Mouse (Mus musculus) urinary bladder, postnatal 25 days (tissue): ENCODE data around the gene 4632433K11Rik.

Experiments
- DNase-seq: peaks from one replicate; pipeline ENCODE4 v3.0.0; 2022; ENCODE audit warnings: low spot score

The 4632433K11Rik gene

GRCm38 (mm10) chr7:5020000-5020681, 13.8 kb upstream of the 4632433K11Rik start, which contains the start of the genes Zfp865 and Ccdc106:
Zfp865 (plus strand) TSS chr7:5020376.
Ccdc106 (plus strand) TSS chr7:5020553.
- peak; percentile 94 for DNase-seq

DNA sequence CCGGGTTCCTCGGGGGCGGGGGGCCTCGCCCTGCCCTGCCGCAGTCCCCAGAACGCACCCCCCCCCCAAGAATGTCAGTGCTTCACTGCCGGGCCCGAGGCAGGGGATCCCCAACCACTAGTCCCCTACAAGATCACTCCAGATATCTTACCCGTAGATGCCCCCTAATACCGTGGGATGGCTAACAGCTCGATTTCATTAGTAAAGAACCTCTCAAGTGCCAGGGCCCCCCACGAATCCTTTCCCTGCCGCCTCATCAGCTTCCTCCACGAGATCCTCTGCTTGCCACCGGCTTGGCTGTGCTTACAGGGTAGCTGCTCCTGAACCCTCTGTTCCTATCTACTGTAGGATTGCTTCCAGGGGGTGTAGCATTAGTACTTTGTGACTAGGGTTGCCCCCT, 13.2 kb upstream of the 4632433K11Rik start:
- DNase-seq = peak; percentile 31

GRCm38 (mm10) chr7:5021197-5021596, 12.7 kb upstream of the 4632433K11Rik start:
- no peak for DNase-seq

DNA sequence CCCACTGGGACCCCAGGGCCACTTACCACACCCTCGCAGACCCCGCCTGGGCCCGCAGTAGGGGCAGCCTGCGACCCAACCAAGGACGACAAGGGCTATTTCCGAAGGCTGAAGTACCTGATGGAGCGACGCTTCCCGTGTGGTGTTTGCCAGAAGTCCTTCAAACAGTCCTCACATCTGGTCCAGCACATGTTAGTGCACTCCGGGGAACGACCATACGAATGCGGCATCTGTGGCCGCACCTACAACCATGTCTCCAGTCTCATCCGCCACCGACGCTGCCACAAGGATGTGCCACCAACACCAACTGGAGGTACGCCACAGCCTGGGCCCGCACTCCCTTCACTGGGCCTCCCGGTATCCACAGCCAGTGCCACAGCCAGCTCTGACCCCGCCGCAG, 4.4 kb upstream of the 4632433K11Rik start:
- DNase-seq = no peak

DNA sequence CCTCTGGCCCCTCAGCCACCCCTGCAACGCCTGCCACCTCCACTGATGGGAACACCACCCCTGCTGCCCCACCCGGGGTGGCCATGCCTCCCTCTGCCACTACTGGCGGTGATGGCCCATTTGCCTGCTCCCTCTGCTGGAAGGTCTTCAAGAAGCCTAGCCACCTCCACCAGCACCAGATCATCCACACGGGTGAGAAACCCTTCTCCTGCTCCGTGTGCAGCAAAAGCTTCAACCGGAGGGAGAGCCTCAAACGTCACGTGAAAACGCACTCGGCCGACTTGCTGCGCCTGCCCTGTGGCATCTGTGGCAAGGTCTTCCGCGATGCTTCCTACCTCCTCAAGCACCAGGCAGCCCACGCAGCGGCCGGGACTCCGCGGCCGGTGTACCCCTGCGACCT, 4.0 kb upstream of the 4632433K11Rik start:
- DNase-seq = no peak

GRCm38 (mm10) chr7:5030554-5031275, 3.2 kb upstream of the 4632433K11Rik start:
- no peak for DNase-seq

- no peak for DNase-seq
Observed at GRCm38 (mm10) chr7:5031496-5031895, 2.4 kb upstream of the 4632433K11Rik start.

DNA sequence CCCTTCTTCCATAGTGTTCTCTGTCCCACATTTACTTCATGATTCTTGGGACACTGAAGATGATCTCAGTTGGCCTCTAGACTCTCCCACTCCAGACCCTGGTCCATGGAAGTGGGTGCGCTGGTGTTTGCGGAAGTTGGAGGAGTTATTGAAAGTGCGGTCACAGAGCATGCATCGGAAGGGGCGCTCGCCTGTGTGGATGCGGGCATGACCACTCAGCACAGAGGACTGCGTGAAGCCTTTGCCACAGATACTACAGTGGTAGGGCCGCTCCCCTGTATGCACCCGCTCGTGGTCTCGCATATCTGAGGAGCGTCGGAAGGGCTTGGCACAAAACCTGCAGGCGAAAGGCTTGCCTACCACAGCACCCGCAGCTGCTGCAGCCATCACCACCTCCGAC, 1.7 kb downstream of the 4632433K11Rik start:
- DNase-seq = no peak

- no peak for DNase-seq
Observed at GRCm38 (mm10) chr7:5036136-5036535, 2.2 kb downstream of the 4632433K11Rik start.

DNA sequence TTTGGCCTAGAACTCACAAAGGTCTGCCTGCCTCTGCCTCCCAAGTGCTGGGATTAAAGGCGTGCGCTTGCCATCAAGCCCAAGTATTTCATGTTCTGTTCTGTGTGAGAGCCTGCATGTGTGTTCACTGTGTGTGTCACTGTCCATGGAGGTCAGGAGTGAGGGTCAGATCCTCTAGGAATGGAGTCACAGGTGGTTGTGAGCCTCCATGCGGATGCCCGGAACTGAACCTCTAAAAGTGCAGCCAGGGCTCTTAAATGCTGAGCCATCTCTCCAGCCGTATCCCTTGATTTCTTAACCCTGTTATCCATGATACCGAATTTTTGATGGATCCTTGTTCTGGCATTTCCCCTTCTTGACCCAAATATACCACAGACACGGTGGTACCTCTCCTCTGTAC, 3.1 kb downstream of the 4632433K11Rik start:
- no peak for DNase-seq

GRCm38 (mm10) chr7:5037467-5037866, 3.5 kb downstream of the 4632433K11Rik start:
- no peak for DNase-seq

- peak; percentile 94 for DNase-seq
Observed at GRCm38 (mm10) chr7:5038109-5038732, 4.3 kb downstream of the 4632433K11Rik start, which contains the start of gene Zfp784. Zfp784 (minus strand) TSS chr7:5038446.

GRCm38 (mm10) chr7:5038940-5039339, 5.0 kb downstream of the 4632433K11Rik start:
- DNase-seq = no peak

GRCm38 (mm10) chr7:5044981-5045380, 11.1 kb downstream of the 4632433K11Rik start:
- no peak for DNase-seq

- no peak for DNase-seq
Observed at GRCm38 (mm10) chr7:5046112-5046511, 12.2 kb downstream of the 4632433K11Rik start.

DNA sequence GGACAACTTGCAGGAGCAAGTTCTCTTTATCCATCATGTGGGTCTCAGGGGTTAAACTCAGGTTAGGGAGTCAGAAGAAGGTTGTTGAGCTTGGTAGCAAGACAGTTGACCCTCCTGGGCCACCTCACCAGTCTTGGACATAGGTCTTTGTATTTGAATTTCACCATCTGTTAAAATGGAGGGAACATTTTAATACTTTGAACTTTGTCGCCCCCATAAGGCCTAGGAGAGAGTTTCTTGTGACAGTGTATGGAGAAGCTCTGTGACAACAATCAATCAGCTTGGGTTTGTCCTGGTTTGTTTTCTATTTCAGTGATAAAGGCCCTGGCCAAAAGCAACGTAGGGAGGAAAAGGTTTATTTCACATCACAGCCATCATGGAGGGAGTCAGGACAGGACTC, 13.4 kb downstream of the 4632433K11Rik start:
- DNase-seq = no peak

GRCm38 (mm10) chr7:5051193-5052192, 17.6 kb downstream of the 4632433K11Rik start, which contains the start of gene Zfp580:
Zfp580 (plus strand) TSS chr7:5051538.
- peak; percentile 71 for DNase-seq

- DNase-seq = no peak
Observed at GRCm38 (mm10) chr7:5052438-5052837, 18.5 kb downstream of the 4632433K11Rik start.

- no peak for DNase-seq
Observed at GRCm38 (mm10) chr7:5052931-5053343, 19.0 kb downstream of the 4632433K11Rik start.

- no peak for DNase-seq
Observed at GRCm38 (mm10) chr7:5053456-5054179, 19.7 kb downstream of the 4632433K11Rik start.
